Comparison of ENCODE assay signal across 9 mouse cellular contexts in the genomic region with DNA sequence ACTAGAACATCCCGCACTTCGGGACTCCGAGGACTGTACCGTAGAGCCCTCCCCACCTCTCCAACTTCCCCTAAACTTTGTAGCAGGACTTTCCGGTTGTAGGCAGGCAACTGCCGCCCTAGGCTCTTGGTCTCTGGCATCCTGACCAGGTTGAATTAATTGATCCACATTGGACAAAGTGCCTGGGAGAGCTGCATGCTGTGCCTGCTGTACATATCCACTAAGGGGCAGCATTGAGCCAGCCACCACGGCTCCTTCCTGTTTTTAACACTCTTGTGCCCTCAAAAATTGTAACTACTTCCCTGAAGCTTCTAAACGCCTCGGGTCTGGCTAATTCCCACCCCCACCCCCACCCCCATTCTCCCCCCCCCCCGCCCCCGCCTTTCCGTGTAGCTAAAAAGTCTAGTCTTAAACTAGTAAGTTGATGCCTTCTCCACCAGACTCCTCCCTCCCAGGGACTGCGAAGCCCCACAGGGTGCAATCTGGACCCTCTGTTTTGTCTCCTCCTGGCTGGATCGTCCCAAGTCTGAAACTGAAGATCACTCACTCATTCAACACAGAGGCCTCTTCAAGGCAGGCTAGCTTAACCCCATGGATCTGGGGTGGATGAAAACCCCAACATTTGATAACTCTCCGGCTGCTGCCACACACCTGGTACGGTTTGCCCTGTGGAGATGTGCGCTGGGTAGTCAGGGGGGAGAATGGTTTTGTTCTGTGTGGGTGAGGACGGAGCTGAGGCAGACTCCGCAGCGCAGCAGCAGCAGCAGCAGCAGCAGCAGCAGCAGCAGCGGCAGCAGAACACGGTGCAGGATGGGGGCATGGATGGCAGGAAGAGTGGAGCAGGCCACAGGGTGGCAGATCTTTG.
DNase-seq lines count a peak whose midpoint lies in the region; ATAC-seq and TF ChIP-seq lines count a peak whose summit lies in the region.
"Had no signal": no experiment of that assay in that cellular context is flagged by ENCODE, and none has a peak within 500 bp of the region (broad histone marks: within the 10 kb centered on the region; RNA-seq: fewer than 3 reads in every experiment).

No protein-coding gene starts in this region.

- TF ChIP-seq EP300 in CH12.LX (IDR thresholded peaks at IDR 0.05; ENCODE audit: low read length), result no peak

- no peak overlapping the region for H3K4me2 ChIP-seq in CH12.LX (ENCODE audit: insufficient read depth, low read depth, poor library complexity, severe bottlenecking)
- H3K4me2 ChIP-seq in limb, embryonic 15.5 days, result peak overlapping the region; percentile 21; the same call in 1 of the 2 replicates
- H3K4me2 ChIP-seq: lung, embryonic 15.5 days had no signal

- no peak overlapping the region for H3K9ac ChIP-seq in CH12.LX (ENCODE audit: insufficient read depth, low read depth)
- no peak overlapping the region for H3K9ac ChIP-seq in limb, embryonic 15.5 days
- H3K9ac ChIP-seq: lung, embryonic 15.5 days had no signal

- H3K27ac ChIP-seq in CH12.LX (ENCODE audit: insufficient read depth, low read depth), result no peak overlapping the region
- H3K27ac ChIP-seq in limb, embryonic 15.5 days, result no peak overlapping the region
- H3K27ac ChIP-seq: lung, embryonic 15.5 days had no signal

- H3K4me3 ChIP-seq in CH12.LX (replicated peaks in 1 of 3; ENCODE audit: low read depth in 2 of 3, low read length in 2 of 3, poor library complexity in 1 of 3), result peak overlapping the region in 1 of 3 experiments; percentile 49
- H3K4me3 ChIP-seq in limb, embryonic 15.5 days, result peak overlapping the region; percentile 10; the same call in 1 of the 2 replicates
- H3K4me3 ChIP-seq: lung, embryonic 15.5 days had no signal

- in situ Hi-C loops in CH12.LX (cut with MboI; ENCODE audit: low pct_ligation_motif_present, low pct_unique_long_range_greater_than_20kb, low sequenced_read_pairs), result loop anchor here (5.0 kb wide), 2 partner anchors 328 to 433 kb away; no protein-coding TSS in a partner anchor

- H3K27me3 ChIP-seq in CH12.LX (replicated peaks), result no peaks in the 10 kb centered on the region
- H3K27me3 ChIP-seq in limb, embryonic 15.5 days, result 0 out of 2 replicates have a peak, but pooled peaks cover 7% of the 10 kb centered on the region
- H3K27me3 ChIP-seq: lung, embryonic 15.5 days had no signal

- no peak for ATAC-seq in limb, embryonic 15.5 days (ENCODE audit: insufficient number of reproducible peaks, low FRiP score, low TSS enrichment, low read depth)

- H3K9me3 ChIP-seq in CH12.LX (replicated peaks; ENCODE audit: low read length), result no peaks in the 10 kb centered on the region
- H3K9me3 ChIP-seq in limb, embryonic 15.5 days, result no peaks in the 10 kb centered on the region
- H3K9me3 ChIP-seq: lung, embryonic 15.5 days had no signal

- H3K4me1 ChIP-seq in CH12.LX (ENCODE audit: control insufficient read depth in 1 of 2, insufficient read depth in 2 of 2), result peaks cover 8 to 36% of the 10 kb centered on the region in 2 experiments
- H3K4me1 ChIP-seq in limb, embryonic 15.5 days, result peaks cover 4% of the 10 kb centered on the region; the same call in 1 of the 2 replicates
- H3K4me1 ChIP-seq: lung, embryonic 15.5 days had no signal

- TF ChIP-seq RAD21 in CH12.LX (IDR thresholded peaks at IDR 0.05; ENCODE audit: low read depth, low read length), result peak; percentile 70

- H3K36me3 ChIP-seq in CH12.LX (replicated peaks in 1 of 2; ENCODE audit: control insufficient read depth in 1 of 2, insufficient read depth in 1 of 2, low read length in 1 of 2), result no peaks in the 10 kb centered on the region
- no peaks in the 10 kb centered on the region for H3K36me3 ChIP-seq in limb, embryonic 15.5 days
- H3K36me3 ChIP-seq: lung, embryonic 15.5 days had no signal

- peak; percentile 20 for DNase-seq in heart, adult 8-10 months (ENCODE audit: low spot score)
- no peak for DNase-seq in heart, adult 9 months (ENCODE audit: low spot score in 2 of 2)
- DNase-seq in CH12.LX (ENCODE audit: extremely low read depth), result peak; percentile 79
- peak; percentile 76 for DNase-seq in embryo, embryonic 10 days (ENCODE audit: low spot score)
- DNase-seq in heart, postnatal 4 days, result peak; percentile 47
- peak; percentile 82 for DNase-seq in retina, embryonic 14.5 days (ENCODE audit: low spot score)
- no peak for DNase-seq in urinary bladder, postnatal 4 days (ENCODE audit: low spot score in 2 of 2)

- no peaks in the 10 kb centered on the region for H3K79me2 ChIP-seq in CH12.LX (replicated peaks; ENCODE audit: control insufficient read depth, extremely low read depth, insufficient read depth, poor library complexity, severe bottlenecking)

- no peak for TF ChIP-seq POLR2A in CH12.LX (IDR thresholded peaks at IDR 0.05; ENCODE audit: low read depth, low read length)

- 35% methylated on average over 21 of the region's 22 CpGs for WGBS in limb, embryonic 15.5 days

- dilution Hi-C loops in CH12.LX (cut with MboI; ENCODE audit: extremely low pct_ligation_motif_present, extremely low pct_unique_long_range_greater_than_20kb, low sequenced_read_pairs), result no loop called here

- peak; percentile 78 to 81 for TF ChIP-seq CTCF in CH12.LX (conservative IDR thresholded peaks at IDR 0.05 in 1 of 2, IDR thresholded peaks at IDR 0.05 in 1 of 2; ENCODE audit: low read depth in 2 of 2, low read length in 2 of 2)

TF ChIP-seq in CH12.LX, 34 proteins besides CTCF, POLR2A, EP300 and RAD21:
- TF ChIP-seq MEF2A (IDR thresholded peaks at IDR 0.05; ENCODE audit: borderline replicate concordance, low read depth, low read length) (no peak), MYC (IDR thresholded peaks at IDR 0.05; ENCODE audit: low read depth, low read length) (0 out of 2 replicates have a peak, but pooled peaks have one; percentile 33), ZKSCAN1 (IDR thresholded peaks at IDR 0.05; ENCODE audit: borderline replicate concordance, low read depth, low read length) (no peak), MAX (IDR thresholded peaks at IDR 0.05; ENCODE audit: low read length) (0 out of 2 replicates have a peak, but pooled peaks have one; percentile 43), SIN3A (IDR thresholded peaks at IDR 0.05; ENCODE audit: low read length) (no peak), MAZ (IDR thresholded peaks at IDR 0.05; ENCODE audit: low read depth, low read length) (no peak), TBP (conservative IDR thresholded peaks at IDR 0.05; ENCODE audit: low read depth, low read length) (no peak), CHD1 (IDR thresholded peaks at IDR 0.05; ENCODE audit: low read depth, low read length) (no peak), SMC3 (IDR thresholded peaks at IDR 0.05; ENCODE audit: low read depth, low read length) (peak; percentile 52), ELF1 (IDR thresholded peaks at IDR 0.05; ENCODE audit: low read depth, low read length) (peak; percentile 79), POLR2AphosphoS2 (IDR thresholded peaks at IDR 0.05; ENCODE audit: low read depth, low read length) (no peak), CHD2 (IDR thresholded peaks at IDR 0.05; ENCODE audit: low read length) (no peak), GABPA (IDR thresholded peaks at IDR 0.05; ENCODE audit: insufficient replicate concordance, low read depth, low read length) (no peak), E2F4 (IDR thresholded peaks at IDR 0.05; ENCODE audit: insufficient replicate concordance, low read depth, low read length) (no peak), JUN (IDR thresholded peaks at IDR 0.05; ENCODE audit: insufficient read depth, low read depth, low read length) (no peak), MAFK (IDR thresholded peaks at IDR 0.05; ENCODE audit: insufficient replicate concordance, low read length) (no peak), PAX5 (IDR thresholded peaks at IDR 0.05; ENCODE audit: low read length) (no peak), USF1 (IDR thresholded peaks at IDR 0.05; ENCODE audit: low read depth, low read length) (no peak), ZNF384 (IDR thresholded peaks at IDR 0.05; ENCODE audit: low read depth, low read length) (no peak), MXI1 (IDR thresholded peaks at IDR 0.05; ENCODE audit: low read depth, low read length) (no peak), RCOR1 (conservative IDR thresholded peaks at IDR 0.05; ENCODE audit: low read depth, low read length) (no peak), KAT2A (IDR thresholded peaks at IDR 0.05; ENCODE audit: insufficient replicate concordance, low read length) (no peak), UBTF (IDR thresholded peaks at IDR 0.05; ENCODE audit: low read depth, low read length) (no peak), ETS1 (conservative IDR thresholded peaks at IDR 0.05; ENCODE audit: low read depth, low read length) (no peak), ZC3H11A (IDR thresholded peaks at IDR 0.05; ENCODE audit: low read depth, low read length) (no peak), USF2 (conservative IDR thresholded peaks at IDR 0.05; ENCODE audit: low read depth, low read length) (no peak)

Comparison
In these comparisons a context has a peak if more than half of its experiments do, and no peak if none do; other contexts are left out.
1. DNase-seq: peak in heart, adult 8-10 months (single experiment), CH12.LX (single experiment), embryo, embryonic 10 days (single experiment), heart, postnatal 4 days (single experiment) and retina, embryonic 14.5 days (single experiment); none in heart, adult 9 months (0 of 2) and urinary bladder, postnatal 4 days (0 of 2).